Mouse (Mus musculus): ENCODE measurements at regions not wholly inside any gene's neighbourhood (a gene's known extent, or its start where the extent isn't known, plus 50 kb on each side); places are given as distances from the start of the nearest gene placed in this dataset.

DNA sequence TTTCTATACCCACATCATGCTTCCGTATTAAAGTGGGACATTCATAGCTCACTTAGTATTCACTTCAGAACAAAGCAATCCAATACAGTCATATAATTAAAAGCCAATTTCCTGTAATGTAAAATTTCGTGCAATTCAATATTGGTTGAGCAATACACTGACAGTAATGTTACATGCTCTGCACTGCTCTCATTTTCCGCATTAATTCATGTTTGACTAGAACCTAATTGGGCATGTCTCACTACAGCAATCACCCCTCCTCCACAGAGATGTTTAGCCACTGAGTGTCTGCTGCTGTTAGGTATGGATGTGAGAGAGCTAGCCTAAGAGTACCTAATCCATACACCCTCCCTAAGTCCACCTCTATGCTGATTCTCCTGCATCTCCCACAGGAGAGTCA, 79.7 kb upstream of the Ehbp1 start:
- TF ChIP-seq CTCF (IDR thresholded peaks at IDR 0.05), result no peak
- no peak for TF ChIP-seq EP300 (IDR thresholded peaks at IDR 0.05)
